Mouse (Mus musculus) cerebellum, adult 9-11 months (tissue): Measurements from ENCODE around the gene Slc5a3.

ENCODE experiments used
- DNase-seq: peaks from one replicate; pipeline ENCODE4 v3.0.0; 2022

The Slc5a3 gene

DNA sequence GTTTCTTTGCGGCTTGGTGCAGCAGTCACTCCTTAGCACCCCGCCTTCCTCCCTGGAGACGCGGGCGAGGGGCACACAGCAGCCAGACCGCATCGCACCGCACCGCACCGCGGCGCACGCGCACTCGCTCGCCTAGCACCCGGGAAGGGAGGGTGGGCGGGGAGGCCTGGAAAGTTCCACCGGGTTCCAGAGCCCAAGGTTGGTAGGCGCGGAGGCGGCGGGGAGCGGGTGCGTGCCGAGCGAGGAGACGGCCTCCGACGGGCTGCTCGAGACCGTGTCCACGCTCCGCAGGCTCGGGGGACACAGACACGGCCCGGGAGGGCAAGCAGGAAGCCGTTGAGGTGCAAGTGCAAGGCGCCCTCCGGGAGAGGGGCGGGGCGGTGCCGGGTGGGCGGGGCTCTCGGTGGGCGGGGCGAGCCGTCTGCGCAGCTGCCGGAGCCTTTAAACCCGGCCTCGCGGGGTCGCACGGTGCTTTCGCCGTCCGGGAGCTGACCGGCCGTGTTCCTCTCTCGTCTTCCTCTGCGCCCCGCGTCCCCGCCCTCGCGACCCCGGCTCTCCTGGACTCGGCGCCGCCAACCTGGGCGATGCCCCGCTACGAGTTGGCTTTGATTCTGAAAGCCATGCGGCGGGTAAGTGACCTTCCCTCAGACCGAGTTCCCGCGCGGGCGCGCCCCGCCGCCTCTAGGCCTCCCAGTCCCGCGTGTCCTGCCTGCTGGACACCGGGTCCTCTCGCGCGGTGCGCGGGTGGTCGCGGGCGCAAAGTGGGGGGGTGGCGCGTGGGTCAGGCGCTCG lies at the start of gene Slc5a3, which contains the start of the genes Mrps6 and Gm49711:
Gene Slc5a3, plus strand, starts transcription at position 471 of the 792 bp plus-strand sequence.
Gene Mrps6, plus strand, starts transcription at position 419 of the 792 bp plus-strand sequence.
Gene Gm49711, plus strand, starts transcription at position 465 of the 792 bp plus-strand sequence.
- DNase-seq: peak; percentile 88

DNA sequence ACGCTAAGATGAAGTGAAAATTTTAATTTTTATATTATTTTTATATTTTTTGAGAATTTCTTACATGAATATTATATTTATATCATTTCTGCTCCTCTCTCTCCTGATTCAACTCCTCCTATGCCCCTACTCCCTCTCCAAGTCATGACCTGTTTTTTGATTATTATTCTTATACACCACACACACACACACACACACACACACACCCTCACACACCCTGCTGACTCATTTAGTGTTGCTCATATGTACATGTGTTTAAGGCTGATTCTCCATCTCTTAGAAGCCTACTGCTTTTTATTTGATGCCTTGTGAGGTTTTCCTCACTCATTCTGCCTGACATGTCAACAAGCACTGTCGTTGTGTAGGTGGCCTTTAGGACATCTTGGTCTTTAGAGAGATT lies 48.5 kb upstream of the Slc5a3 start:
- DNase-seq: no peak

DNA sequence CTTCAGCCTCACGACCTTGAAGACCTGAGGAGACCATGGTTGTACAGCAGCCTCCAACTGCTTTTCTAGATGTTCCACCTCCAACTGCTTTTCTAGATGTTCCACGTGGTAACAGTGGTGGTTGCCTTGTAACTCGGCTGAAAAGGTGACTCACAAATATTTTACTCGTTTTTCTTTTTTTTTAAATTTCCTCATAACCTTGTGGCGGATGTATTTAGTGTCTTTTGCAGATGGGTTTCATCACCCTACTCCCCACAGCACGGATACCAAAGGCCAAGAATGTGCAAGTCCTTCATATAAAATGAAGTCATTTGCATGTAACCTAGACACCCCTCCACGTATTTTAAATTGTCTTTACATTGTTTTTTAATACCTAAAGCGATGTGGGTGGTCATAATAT lies 41.3 kb upstream of the Slc5a3 start:
- no peak for DNase-seq

DNA sequence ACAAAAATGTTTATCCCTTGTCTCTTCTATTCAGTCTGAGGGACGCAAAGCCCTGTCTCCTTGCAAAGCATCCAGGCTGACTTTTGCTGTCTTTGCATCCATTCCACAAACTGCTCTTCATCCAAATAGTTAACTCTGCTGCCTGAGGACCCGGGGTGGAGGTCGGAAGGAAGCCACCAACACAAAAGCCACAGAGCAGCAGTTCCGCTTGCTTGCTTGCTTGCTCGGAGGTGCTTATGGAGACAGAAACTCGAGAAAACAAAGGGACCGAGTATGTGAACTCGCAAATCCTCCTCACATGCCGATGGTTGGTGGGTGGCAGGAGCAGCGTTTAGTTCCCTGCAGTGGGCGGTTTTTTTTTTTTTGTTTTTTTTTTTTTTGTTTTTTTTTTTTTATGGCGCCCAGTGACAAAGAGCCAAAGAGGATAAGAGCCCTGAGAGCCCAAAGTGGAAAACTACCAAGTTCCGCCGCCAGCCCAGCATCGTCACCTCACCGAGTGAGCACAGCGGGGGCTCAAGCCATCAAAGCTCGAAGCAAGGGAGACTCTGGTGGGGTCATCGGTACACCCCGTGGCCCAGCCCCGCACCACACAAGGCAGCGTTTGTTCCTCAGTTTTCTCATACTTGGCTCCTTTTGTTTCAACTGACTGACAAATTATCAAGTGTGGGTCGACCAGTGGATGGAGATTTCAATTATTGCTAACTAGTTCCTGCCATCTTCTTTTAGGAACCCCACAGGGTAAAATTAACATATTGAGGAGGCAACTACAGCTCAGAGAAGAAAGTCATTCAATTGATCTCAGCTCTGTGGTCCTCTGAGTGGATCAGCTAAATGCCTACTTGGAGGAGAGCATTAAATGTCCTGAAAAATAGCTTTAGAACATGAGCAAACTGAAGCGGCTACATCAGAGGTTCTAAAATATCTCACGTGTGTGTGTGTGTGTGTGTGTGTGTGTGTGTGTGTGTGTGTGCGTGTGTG lies 38.7 kb upstream of the Slc5a3 start:
- no peak for DNase-seq

DNA sequence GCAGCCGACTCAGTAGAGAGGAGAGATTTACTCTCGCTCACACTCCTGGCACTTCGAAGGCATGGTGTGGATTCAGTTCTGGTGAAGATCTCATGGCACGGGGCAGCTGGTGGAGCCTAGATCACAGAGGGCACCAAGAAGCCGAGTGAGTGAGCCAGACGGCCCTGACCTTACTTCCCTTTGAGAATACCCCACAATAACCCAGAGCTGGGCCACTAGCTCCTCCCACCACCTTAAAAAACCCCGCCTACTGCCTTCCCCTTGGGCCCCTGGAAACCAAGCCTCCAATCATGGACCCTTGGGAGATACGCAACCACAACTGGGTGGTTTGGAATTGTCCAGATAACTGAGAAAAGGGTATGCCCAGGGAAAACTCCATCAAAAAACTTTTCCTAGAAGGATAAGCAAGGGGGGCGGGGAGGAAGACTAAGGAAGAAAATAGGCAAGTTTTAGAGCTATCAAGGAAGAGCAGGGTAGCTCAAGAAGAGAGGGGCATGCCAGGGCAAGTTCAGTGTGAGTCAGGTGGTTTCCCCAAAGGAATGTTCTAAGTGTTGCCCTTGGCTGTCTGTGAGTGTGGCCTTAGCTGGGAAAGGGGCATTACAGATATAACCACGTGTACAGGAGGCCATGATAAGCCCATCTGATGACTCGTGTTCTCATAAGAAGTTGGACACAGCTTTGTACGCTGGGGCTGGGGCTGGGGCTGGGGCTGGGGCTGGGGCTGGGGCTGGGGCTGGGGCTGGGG lies 36.3 kb upstream of the Slc5a3 start:
- no peak for DNase-seq

DNA sequence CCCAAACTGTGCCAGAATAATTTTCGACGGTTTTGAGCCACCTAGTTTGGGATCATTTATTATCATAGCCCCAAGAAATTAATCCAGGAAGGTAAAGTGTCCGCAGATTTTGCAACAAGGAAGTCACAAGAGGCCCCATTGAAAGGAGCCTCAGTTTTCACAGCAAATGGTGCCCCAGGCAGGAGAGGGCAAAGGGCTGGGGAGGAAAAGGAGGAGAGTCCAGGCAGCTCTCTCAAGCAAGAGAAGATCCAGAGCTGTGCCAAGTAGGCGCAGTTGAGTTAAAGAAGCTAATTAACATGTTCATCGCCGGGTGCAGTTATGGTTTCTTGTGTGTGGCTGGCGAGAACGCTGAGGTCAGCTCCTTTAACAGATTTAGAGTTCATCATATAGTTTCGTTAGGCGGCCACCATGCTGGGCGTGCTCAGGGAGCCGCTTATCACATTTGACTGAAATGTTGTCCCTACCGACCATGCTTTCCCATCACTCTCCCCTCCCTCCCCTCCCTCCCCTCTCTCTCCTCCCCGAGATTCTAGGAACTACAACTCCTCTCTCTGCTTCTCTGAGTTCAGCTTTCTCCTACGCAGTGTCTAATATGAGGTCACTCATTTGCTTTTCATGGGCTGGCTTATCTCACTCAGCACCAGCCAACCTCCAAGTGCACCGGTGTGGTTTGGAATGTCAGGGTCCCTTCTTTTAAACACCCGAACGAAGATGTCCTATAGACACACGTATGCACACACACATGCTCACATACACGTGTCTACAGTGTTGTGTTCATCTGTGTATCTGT lies 35.4 kb upstream of the Slc5a3 start:
- no peak for DNase-seq

DNA sequence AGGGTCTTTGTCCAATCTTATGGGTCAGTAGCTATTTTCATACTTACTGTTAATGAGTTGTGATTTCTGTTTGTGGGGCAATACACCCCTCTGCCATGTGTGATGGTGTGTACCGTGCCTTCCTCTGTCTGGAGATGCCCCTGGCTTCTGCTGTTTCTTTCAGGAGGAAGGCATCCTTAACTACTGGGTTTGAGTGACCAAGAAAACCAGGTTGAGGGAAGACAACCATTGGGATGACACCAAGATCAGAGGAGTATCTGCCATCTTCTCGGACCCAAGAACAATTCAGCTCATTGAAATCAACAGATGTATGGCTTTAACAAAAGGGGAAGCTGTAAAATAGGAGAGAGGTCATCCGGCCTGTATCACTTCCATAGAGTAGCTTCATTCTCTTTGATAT lies 24.8 kb upstream of the Slc5a3 start:
- DNase-seq: no peak

DNA sequence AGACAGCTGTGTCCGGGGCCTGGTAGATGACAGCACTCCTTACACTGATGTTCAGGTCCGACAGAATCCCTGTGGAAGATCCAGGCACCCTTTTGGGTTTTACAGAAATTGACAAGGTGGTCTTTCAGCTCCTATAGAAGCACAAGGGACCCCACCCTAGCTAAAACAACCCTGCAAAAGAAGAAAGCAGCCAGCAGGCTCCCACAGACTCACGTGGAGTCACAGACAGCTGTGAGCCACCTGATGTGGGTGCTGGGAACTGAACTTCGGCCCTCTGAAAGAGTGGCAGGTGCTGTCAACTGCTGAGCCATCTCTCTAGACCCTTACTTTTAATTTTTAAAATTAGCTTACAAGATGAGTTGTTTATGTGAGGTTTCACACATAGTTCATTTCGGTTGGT lies 23.4 kb upstream of the Slc5a3 start:
- DNase-seq: no peak

DNA sequence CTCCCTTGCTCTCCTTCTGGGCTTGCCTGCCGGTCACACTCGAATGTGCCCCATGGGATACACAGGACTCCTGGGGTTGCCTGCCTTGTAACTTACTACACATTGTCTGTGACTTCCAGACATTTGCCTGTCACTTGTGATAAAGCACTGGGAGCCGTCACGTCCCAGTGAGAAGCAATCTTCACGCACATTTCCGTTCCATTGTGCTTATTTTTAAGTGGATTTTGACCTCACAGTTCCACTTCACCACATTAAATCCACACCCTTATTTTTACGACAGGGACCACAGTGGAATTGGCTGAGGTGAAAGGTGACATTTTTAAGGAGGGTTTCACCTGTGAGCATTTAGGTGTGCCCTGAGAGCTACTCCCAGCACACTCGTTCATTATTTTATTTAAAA lies 21.4 kb upstream of the Slc5a3 start:
- DNase-seq: no peak

DNA sequence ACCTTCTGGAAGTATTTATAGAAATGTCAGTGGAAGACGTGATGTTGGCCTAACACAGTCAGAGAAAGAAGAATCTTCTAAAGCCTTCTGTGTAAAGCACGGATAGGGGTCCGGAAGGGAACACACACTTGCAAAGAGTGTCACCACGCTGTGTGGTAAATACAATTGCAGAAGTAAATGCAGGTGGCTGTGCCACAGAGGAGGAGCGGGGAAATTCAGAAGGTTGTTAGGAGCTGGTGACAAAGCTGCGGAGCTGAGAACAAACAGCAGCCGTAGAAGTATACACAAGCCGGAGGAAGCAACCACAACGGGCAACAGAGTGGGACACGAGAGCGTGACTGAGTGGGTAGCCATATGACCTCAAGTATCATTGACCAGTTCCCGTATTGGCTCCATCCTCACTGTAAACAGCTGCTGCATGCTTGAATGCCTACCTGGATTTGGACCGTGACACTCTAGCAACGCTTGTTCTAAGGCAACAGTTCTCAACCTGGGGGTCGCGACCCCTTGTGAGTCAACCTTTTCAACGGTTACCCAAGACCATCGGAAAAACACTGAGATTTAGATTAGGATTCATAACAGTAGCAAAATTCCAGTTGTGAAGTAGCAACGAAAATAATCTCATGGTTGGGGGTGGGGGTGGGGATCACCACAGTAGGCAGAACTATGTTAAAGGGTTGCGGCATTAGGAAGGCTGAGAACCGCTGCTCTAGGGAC lies 20.1 kb upstream of the Slc5a3 start:
- no peak for DNase-seq

DNA sequence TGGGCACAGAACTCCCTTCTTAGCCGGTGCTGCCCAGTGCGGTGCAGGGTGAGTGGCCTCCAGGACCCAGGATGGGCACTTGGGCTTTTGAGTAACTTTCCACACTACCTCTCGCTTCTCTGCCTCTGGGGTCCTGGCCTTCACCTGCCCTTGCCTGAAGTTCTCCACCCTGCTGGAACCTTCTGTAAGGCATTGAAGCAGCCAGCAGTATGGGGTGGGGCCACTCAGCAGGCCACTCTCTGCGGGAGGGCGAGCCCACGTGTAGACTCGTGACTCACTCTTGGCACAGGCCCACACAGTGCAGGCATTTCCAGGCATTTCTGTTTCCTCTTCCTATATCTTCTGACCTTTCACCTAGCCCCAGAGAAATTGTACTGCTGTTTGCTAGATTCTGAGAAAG lies 18.7 kb upstream of the Slc5a3 start:
- DNase-seq: no peak

DNA sequence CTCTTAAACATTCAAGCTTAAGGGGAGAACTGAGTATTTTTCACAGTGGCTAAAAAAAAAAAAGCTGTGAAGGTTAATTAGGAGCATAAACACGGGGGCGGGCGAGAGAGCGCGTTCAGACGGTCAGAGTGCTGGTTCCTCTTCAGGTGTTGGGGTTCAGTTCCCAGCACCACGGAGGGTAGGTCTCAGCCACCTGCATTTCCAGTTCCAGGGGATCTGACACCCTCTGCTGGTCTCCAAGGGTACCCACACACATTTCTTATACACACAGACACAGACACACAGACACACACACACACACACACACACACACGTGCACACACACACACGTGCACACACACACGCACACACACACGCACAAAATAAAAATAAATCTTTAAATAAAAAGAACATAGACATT lies 18.2 kb upstream of the Slc5a3 start:
- DNase-seq: no peak

DNA sequence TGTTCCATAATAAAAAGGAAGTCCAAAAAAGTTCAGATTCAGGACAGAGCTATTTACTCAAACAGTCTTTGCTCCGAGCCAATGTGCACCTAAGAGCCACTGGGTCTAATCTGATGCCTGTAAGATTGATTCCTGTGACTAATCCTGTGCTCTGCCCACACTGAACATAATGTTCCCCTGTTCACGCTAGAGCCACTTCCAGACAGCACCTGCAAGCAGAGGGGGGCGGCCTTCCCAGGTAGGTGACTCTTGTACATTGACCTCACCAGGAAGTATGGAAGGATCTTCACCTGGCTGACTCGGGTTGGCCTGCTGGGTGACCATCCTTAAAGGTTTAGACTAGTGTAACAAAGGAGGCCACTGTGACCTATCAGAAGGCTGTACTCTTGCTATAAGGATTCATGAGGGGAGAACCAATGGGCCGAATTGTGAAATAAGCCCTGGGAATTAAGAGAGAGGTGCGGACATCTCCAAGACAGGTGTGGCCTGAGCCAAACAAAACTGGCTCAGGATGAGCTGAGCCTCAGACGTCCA lies 6.3 kb upstream of the Slc5a3 start:
- no peak for DNase-seq

DNA sequence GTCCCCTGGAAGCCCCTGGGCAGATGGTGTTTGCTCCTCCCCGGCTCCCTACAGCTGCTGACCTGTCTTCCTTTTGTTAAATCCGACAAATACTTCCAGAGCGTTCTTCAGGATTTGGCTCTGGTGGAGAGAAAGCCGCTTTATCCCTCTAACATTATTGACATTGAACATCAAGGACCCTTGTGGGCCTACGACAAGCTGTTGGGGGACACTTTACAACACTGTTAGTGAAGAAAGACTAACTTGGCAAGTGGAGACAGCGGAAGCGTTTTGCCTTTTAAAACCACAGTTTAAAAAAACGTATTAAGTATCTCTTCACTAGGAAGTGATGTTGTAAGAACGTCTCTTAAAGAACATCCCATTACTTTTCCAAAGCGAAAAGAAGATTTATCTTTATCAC lies 5.6 kb upstream of the Slc5a3 start:
- no peak for DNase-seq

DNA sequence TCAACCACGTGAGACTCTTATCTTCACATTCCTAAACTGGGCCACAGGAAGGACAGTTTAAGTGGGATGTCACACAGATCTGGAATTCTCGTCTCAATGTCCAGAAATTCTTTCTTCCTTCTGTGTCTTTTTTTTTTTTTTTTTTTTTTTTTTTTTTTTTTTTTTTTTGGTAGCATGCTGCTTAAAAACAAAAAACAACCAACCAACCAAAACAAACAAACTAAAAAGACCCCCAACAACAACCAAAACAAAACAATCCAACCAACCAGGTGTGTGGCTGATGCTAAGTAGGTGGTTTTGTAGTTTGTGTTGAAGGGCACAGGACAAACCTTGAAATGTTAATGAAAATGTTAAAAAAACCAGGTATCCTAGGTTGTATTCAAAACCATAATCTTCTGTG lies 1.4 kb upstream of the Slc5a3 start:
- DNase-seq: no peak

DNA sequence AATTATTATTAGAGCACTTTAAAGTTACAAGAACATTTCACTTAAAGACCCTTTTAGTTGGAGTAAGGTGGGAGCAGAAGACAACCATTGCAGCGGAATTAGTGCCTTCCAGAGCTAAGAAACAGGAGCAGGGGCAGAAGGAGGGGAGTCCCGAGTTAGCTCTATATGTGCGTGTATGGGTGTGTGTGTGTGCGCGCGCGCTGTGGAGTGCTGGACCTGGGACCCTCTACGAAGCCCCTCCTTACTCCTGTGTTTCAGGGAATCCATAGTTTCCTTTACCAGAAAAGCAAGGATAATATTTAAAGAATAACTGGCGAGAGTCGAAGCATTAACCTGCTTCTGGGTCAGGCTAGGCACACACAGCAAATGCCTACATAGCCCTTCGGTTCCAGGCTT lies 668 bp upstream of the Slc5a3 start:
- no peak for DNase-seq

DNA sequence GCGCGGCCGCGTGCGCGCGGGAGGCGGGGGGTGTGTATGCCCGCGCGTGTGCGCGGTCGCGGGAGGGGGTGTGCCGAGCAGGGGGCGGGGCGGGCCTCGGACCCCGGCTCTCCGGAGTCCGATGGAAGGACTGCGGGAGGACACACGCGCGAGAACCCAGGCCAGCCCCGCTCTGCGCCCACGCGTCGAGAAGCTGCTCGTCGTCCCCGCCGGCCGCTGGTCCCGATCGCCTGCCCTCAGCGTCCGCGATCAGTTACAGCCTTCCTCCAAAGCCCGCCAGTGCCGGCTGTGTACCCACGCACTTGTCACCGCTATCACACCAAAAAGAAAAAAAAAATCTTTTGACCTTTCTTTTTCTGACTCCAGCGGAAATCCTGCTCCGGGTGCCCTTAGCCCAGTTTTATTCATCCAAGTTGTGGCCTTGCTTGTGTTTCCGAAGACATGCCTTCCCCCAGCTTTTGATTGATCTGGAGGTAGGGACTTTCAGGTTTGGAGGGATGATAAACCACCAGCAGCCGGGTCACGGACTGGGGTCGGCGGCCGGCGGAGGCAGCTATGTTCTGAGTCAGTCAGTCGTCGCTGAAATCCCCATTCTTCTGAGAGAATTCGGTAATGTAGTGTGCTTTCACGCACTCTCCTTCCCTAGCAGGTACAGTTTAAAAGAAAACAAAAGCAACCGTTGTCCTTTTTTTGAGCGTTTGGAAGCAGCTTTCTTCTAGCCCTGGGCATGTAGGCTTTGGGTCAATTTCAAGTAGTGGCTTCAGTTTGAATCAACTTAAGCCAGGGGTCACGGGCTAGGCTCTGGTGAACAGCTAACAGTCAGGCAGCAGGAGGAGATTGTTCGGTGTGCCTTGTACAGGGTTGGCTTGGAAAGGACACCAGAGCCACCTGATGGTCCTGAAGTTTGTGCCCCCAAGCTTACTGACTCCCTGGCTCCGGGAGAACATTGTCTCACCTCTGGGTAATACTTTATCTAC lies 810 bp downstream of the Slc5a3 start:
- no peak for DNase-seq

DNA sequence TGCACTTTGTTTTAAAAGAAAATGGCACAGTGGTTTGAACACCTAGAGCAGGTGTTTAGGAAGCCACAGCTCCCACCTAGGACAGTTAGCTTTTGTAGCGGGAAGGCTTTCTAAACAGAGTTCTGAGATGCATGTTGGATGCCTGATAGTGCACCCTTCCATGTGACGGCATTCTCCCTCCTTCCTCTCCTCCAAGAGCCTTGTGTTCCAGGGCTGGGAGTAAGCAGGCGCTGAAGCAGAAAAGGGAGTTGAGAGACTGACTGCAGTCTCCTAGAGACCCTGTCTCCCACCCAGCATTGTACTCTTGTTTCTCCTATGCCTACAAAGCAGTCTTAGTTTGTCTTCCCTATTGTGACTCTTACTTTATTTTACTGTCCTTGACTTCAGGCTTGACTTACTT lies 2.1 kb downstream of the Slc5a3 start:
- no peak for DNase-seq

DNA sequence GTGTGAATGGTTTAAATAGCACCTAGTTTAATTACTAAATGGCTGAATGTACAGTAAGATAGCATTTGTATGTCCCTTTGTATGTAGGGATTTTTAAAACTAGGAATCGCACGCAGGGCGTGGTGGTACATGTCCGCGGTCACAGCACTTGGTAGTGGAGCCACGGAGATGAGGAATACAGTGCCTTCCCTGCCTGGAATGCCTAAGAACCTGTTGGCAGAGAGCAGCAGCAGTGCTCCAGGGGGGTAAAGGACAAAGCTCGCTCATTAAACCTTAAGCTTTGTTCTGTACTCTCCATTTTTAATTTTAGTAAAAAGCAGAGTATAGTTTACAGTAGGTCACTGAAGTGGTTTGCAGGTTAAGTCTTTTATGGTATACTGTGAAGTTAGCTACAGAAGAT lies 3.5 kb downstream of the Slc5a3 start:
- no peak for DNase-seq

DNA sequence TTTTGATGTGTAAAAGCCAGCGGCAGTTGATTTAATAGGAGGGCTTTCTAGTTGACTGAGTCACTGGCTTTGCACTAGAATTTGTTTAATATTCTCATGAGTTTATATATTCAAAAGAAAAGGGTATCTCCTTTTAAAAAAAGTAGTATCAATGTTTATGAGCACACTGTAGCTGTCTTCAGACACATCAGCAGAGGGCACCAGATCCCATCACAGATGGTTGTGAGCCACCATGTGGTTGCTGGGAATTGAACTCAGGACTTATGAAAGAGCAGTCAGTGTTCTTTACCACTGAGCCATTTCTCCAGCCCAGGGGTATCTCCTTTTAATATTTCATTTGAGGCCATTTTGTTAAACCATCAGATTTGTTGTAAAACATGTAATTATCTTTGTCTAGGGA lies 4.7 kb downstream of the Slc5a3 start:
- no peak for DNase-seq
